Mouse (Mus musculus) monocyte, adult 5-6 weeks (primary cell): ENCODE results near the gene Gse1. TPM values are rescaled to one million over a fixed set of nuclear protein-coding genes. Genes with fewer than 3 reads are reported as not detected.

Experiments
- ATAC-seq: fragments of 153-309, 156-312 bp; replicated peaks from 2 replicates; pipeline ENCODE4 v1.8.0; 2017; ENCODE audit warnings: mild to moderate bottlenecking; ENCODE audit not compliant: low TSS enrichment, insufficient number of reproducible peaks, severe bottlenecking, poor library complexity, low FRiP score
- total RNA-seq: library from RNA; stranded (forward); fragments of 200-1000, 200-491, 200-594 nt; gene quantifications from 3 replicates; pipeline ENCODE4 v1.2.3, GENCODE M21; 2017

The Gse1 gene
- total RNA-seq, 1 experiment from 2014 or later, result 9.9 TPM

- ATAC-seq, result peak; percentile 38; the same call in 1 of the 2 replicates
These were observed 209.0 kb downstream of the Gse1 start for GRCm38 (mm10) chr8:120437207-120437606.

- no peak for ATAC-seq
These were observed 209.6 kb downstream of the Gse1 start for GRCm38 (mm10) chr8:120437666-120438395.

GRCm38 (mm10) chr8:120439309-120439708, 211.1 kb downstream of the Gse1 start:
- ATAC-seq, result no peak

GRCm38 (mm10) chr8:120440739-120441138, 212.5 kb downstream of the Gse1 start:
- no peak for ATAC-seq

- ATAC-seq, result no peak
These were observed 213.4 kb downstream of the Gse1 start for GRCm38 (mm10) chr8:120441637-120442036.

- no peak for ATAC-seq
These were observed 214.2 kb downstream of the Gse1 start for GRCm38 (mm10) chr8:120442306-120443003.

GRCm38 (mm10) chr8:120445249-120445648, 217.0 kb downstream of the Gse1 start:
- peak; percentile 75 for ATAC-seq

- no peak for ATAC-seq
These were observed 219.9 kb downstream of the Gse1 start for GRCm38 (mm10) chr8:120448131-120448530.

GRCm38 (mm10) chr8:120449139-120449538, 220.9 kb downstream of the Gse1 start:
- no peak for ATAC-seq

- ATAC-seq, result no peak
These were observed 221.4 kb downstream of the Gse1 start for GRCm38 (mm10) chr8:120449608-120450031.

GRCm38 (mm10) chr8:120452111-120452510, 223.9 kb downstream of the Gse1 start:
- no peak for ATAC-seq

GRCm38 (mm10) chr8:120454404-120454803, 226.1 kb downstream of the Gse1 start:
- ATAC-seq, result no peak

GRCm38 (mm10) chr8:120460375-120460774, 232.1 kb downstream of the Gse1 start:
- ATAC-seq, result no peak

GRCm38 (mm10) chr8:120462119-120462551, 233.9 kb downstream of the Gse1 start:
- no peak for ATAC-seq

- ATAC-seq, result no peak
These were observed 234.4 kb downstream of the Gse1 start for GRCm38 (mm10) chr8:120462611-120463010.

- peak; percentile 61 for ATAC-seq
These were observed 235.8 kb downstream of the Gse1 start for GRCm38 (mm10) chr8:120463918-120464584.

- no peak for ATAC-seq
These were observed 236.3 kb downstream of the Gse1 start for GRCm38 (mm10) chr8:120464585-120464937.

GRCm38 (mm10) chr8:120465710-120466109, 237.5 kb downstream of the Gse1 start:
- ATAC-seq, result no peak

GRCm38 (mm10) chr8:120466266-120466665, 238.0 kb downstream of the Gse1 start:
- ATAC-seq, result 0 out of 2 replicates have a peak, but pooled peaks have one; percentile 25
